In the genomic region with DNA sequence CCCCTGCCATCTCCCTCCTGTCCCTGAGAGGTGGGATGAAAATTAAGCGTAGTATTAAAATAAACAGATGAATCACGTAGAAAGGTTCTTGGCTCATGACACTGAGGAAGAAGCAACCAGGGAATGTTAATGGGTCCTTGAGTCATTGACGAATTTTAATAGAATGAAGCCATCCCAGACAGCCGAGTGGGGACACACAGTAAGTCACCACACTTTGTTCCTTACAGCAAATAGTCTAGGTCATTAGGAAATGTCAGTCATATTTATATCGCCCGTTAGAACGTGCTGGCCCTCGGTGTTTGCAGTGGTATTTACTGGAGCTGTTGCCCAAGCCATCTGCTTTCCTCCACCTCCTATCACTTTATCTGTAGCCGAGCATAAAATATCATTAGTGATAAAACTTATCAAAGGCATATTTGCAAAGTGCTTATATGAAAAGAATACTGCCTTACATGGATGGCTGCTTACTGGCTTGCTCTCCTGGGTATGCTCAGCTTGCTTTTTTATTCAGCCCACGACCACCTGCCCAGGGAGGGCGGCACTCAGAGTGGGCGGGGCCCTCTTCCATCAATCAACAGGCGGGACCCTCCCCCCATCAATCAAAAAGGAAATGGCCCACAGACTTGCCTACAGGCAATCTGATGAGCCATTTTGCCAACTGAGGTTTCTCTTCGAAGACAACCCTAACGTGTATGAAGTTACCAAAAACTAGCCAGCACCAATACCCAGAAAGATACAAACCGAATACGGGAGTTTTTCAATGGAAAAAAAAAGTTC, we compare ENCODE assay signal across 21 mouse cellular contexts.
"Had no signal": no experiment of that assay in that cellular context is flagged by ENCODE, and none has a peak within 500 bp of the region (broad histone marks: within the 10 kb centered on the region; RNA-seq: fewer than 3 reads in every experiment).

No protein-coding gene starts in this region.

- H3K9ac ChIP-seq: kidney, embryonic 15.5 days; liver, embryonic 14.5 days; liver, postnatal 0 days; lung, embryonic 14.5 days; midbrain, embryonic 12.5 days; midbrain, embryonic 15.5 days; neural tube, embryonic 12.5 days; neural tube, embryonic 15.5 days had no signal

- H3K36me3 ChIP-seq: kidney, embryonic 15.5 days; midbrain, embryonic 12.5 days; midbrain, embryonic 15.5 days; neural tube, embryonic 12.5 days; neural tube, embryonic 15.5 days had no signal

- H3K4me3 ChIP-seq: kidney, embryonic 15.5 days; left cerebral cortex, adult 2 months; midbrain, embryonic 12.5 days; midbrain, embryonic 15.5 days; neural tube, embryonic 12.5 days; neural tube, embryonic 15.5 days had no signal

- H3K9me3 ChIP-seq: kidney, embryonic 15.5 days; midbrain, embryonic 12.5 days; midbrain, embryonic 15.5 days; neural tube, embryonic 12.5 days; neural tube, embryonic 15.5 days had no signal

- H3K4me2 ChIP-seq: kidney, embryonic 15.5 days; lung, embryonic 14.5 days; midbrain, embryonic 12.5 days; midbrain, embryonic 15.5 days; neural tube, embryonic 12.5 days; neural tube, embryonic 15.5 days had no signal

- H3K27me3 ChIP-seq: kidney, embryonic 15.5 days; midbrain, embryonic 12.5 days; midbrain, embryonic 15.5 days; neural tube, embryonic 12.5 days; neural tube, embryonic 15.5 days had no signal

- DNase-seq: kidney, postnatal 10 days; kidney, postnatal 36 days; layer of hippocampus, postnatal 36 days; liver, postnatal 0 days; lung, embryonic 14.5 days; lung, postnatal 10 days; lung, postnatal 4 days; right cerebral cortex, adult 18-20 months; right cerebral cortex, postnatal 14 days; right cerebral cortex, postnatal 4 days; thymus, adult 2 months; thymus, postnatal 14 days; thymus, postnatal 4 days had no signal

- H3K27ac ChIP-seq: kidney, embryonic 15.5 days; left cerebral cortex, adult 2 months; liver, embryonic 14.5 days; midbrain, embryonic 12.5 days; midbrain, embryonic 15.5 days; neural tube, embryonic 12.5 days; neural tube, embryonic 15.5 days; stomach, postnatal 0 days had no signal

- ATAC-seq: liver, postnatal 0 days; midbrain, embryonic 15.5 days had no signal

- H3K4me1 ChIP-seq: kidney, embryonic 15.5 days; midbrain, embryonic 12.5 days; midbrain, embryonic 15.5 days; neural tube, embryonic 12.5 days; neural tube, embryonic 15.5 days had no signal
